Mouse (Mus musculus): ENCODE measurements around the gene Catip.
"Not testable (repeated sequence)": the region's sequence is repeated elsewhere in the genome, so short reads cannot be mapped to it uniquely, and the experiment has no call there.

Gene Catip

DNA sequence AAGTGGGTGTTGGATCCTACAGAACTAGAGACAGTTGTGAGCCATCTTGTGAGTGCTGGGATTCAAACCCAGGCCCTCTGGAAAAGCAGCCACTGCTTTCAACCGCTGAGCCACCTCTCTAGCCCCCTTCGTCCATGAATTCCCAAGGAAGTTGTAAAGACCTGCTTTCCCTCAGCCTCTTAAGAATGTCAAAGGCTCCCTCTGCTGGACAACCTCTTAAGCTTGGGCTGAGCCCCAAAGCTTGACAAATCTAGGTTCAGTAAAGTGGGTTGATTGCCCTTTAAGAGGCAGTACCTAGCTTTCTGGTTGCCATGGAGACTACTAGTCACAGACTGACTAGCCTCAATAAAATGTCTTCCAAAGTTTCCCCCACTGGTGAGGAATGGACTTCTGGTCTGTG is at the start of gene Catip:
Gene Catip (plus strand): TSS at position 297 of the 400 bp plus-strand sequence.
- in situ Hi-C loops (cut with MboI), result no loop called here

DNA sequence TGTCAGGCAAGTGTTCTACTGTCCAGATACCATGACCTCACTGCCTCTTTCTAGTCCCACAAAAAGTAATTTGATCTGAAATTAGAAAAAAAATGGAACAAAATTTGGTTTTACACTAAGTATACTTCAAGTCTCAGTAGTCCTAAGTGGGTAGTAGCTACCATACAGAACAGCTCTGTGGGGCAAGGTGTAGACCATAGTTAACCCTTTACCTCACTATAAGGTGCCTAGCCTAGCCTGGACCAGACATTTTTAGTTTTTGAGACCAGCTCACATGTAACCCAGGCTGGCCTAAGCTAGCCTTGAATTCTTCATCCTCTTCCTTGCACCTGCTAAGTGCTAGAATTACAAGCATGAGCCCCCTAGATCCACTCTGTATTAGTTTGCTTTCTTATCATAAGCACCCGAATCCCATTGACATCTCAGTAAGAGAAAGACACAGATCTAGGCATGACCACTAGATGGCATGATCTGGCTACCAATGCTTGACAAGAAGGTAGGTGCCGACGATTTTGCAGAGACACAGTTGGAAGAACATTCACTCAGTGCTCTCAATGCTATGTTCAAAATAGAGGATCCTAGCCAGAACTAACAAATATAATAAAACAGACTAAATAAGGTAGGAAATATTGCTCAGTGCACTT is 48.7 kb upstream of the Catip start:
- in situ Hi-C loops (cut with MboI), result loop anchor here (5.0 kb wide), 1 partner anchor 84 kb away; no protein-coding TSS in a partner anchor

DNA sequence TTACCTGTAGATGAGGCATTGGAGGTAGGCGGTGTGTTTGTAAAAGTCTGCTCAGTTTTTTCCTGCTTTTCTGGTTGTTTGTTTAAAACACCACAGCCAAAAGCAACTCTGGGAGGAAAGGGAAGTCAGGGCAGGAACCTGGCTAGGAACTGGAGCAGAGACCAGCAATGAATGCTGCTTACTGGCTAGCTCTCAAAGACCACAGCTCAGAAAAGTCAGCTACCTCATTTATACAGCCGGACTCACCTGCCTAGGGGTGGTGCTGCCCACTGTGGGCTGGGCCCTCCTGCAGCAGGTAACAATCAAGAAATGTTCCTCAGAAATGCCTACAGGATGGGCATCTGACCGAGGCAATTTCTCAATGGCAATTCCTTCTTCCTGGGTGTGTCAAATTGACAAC is 47.1 kb upstream of the Catip start:
- in situ Hi-C loops (cut with MboI), result loop anchor here (5.0 kb wide), 1 partner anchor 83 kb away; no protein-coding TSS in a partner anchor

DNA sequence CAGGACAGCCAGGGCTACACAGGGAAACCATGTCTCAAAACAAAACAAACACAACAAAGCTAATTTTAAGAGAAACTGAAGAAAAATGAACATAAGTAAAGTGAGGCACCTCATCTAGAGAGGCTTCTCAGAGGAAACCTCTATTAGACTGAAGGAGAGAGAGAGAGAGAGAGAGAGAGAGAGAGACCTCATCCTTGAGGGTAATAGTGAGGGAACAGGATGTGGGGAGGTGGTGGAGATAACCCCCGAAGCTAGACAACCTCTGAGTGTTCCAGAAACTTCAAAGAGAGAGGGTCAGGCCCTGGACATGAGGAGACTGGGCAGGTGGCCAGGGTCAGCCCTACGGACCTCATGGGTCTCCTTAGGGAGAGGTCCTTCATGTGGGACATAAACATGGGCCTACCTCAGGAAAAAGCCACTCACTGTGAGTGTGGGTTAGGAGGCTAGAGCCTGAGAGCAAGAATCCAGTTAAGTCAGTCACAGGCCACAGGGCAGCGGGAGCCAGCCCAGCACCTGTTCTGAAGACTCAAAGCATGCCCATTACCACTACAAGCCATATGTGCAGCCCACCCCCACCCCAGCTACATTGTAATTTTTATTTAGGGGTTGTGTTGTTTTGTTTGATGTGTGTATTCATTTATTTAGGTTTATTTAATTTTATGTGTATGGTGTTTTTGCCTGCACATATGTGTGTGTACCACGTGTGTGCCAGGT is 45.6 kb upstream of the Catip start:
- in situ Hi-C loops (cut with MboI), result no loop called here

DNA sequence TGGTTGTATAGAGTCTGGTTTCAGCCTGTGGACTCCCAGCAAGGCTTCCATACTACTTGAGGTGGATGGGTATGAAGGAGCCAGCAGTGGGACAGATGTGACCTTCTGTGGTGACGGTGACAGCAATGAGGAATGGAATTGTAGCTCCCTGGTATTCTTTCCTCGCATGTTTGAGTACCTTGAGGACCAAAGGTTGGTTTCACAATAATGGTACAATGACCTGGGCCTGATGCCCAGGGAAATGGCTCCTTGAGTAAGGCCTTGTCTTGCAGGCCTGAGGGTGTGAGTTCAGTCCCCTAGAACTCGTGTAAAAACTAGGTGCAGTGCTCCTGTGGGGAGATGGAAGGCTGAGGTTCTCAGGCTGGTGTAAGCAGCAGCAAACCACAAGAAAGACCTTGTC is 43.2 kb upstream of the Catip start:
- in situ Hi-C loops (cut with MboI), result no loop called here

DNA sequence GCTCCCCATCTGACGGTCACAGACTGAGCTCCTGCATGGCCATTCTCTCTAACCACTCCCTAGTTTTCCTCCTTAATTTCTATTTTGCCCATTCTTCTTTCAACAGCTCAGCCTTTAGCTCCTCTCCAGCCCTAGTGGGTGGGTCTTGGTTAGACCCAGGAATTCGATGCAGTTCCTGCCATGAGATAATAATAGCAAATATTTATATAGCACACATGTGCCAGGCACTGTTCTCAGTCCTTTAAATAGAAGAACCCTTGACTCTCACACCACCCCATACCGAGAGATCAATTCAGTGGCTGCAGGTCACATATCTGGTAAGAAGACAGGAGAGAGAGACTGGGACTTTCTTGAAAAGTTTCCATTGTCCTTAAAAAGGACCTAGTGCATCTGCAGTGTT is 40.5 kb upstream of the Catip start:
- in situ Hi-C loops (cut with MboI), result no loop called here

DNA sequence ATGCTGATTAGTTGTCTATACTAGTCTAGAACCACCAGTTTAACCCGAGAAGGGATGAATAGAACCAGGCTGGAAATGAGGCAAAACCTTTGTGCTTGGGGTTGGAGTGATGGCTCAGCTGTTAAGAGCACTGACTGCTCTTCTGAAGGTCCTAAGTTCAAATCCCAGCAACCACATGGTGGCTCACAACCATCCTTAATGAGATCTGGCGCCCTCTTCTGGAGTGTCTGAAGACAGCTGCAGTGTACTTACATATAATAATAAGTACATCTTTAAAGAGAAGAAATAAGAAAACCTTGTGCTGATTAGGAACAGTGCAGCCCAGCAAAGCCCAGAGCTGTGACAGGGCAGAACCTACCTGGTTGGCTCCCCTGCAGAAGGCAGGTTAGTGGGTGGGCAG is 35.0 kb upstream of the Catip start:
- in situ Hi-C loops (cut with MboI), result not testable (repeated sequence)

DNA sequence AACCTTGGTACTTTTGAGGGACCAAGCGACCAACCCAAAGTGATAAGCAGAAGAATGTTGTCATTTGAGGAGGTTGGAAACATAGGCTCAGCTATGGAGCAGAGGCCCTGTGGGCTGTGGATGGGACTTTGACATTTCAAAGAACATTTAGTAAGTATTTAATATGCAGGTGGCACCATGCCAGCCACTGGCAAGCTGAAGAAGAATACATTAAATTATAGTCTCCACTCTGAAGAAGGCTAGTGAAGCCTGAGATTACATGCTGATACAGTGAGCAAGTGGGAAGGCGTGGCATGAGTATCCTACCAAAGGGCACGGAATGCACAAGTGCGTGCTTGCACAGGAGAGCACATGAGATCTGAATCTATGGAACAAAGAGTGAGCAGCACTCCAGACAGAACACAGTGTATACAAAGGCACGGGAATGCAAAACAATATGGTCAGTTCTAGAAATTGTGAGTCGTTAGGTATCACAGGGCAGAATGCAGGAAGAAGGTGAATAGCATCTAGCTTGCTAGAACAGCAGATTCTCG is 31.9 kb upstream of the Catip start:
- in situ Hi-C loops (cut with MboI), result no loop called here

DNA sequence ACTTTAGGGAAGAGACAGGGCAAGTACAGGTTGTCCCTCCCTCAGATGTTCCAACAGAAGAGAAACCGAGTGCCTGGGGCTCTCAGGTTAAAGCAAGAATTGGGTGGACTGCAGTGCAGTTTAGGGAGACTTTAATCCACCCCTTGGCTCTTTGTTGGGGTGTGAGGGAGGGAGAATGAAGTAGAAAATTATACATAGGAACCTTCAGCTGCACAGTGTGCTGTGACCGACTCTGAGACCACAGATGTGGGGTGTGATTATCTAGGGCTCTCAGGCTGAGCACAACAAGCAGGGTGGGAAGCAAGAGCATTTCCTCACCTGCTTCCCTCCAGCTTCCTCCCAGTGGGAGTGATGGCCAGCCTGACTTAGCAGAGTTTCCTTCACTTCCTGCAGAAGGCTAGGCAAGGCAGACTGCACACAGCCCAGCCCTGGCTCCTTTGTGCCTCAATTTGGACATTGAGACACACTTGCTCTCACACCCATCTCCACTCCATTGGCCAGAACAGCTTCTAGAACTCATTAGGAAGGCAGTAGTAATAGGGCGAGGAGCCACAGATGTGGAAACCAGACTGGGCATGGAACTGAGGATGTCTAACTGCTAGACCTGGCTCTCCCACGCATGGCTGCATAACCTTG is 30.7 kb upstream of the Catip start:
- in situ Hi-C loops (cut with MboI), result no loop called here

DNA sequence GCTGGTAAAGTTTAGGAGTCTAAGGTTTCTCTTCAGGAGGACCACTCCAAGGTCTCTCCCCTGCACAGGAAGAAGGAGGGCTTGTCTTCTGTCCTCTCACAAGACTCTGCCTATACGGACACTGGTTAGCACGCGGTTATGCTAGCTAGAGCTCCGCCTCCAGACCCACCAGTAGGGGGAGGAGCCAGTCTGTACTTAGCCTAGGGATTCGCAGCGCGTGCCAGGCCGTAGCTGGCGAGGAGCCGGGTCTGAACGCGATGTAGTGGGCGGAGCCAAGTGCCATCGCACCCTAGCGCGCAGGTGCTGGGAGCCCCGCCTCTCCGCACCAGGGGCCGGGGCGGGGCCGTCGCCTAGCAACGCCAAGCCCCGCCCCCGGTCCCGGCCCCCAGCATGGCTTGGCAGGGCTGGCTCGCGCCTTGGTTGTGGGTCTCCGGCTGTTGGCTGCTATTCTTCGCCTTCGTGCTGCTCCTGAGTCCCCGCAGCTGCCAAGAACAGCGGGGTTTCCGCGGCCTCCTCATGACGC is 29.6 kb upstream of the Catip start:
- in situ Hi-C loops (cut with MboI), result no loop called here

DNA sequence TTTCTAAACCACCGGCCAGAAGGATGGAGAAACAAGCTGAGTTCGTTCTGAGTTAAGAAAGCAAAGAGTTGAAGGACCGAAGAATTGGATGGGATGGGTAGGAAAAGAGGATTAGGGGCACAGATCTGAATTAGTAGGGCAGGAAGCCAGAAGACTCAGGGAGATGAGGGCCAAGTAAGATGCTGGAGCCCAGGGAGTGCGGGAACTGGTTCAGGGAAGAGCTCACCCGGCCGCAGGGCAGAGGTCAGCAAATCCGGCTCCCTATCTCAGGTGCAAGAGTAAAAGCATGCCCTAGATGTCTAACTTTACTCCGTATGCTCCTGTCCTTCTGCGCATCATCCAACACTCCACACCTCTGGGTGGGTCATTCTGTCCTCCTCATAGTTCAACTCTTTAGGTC is 29.0 kb upstream of the Catip start:
- in situ Hi-C loops (cut with MboI), result no loop called here

DNA sequence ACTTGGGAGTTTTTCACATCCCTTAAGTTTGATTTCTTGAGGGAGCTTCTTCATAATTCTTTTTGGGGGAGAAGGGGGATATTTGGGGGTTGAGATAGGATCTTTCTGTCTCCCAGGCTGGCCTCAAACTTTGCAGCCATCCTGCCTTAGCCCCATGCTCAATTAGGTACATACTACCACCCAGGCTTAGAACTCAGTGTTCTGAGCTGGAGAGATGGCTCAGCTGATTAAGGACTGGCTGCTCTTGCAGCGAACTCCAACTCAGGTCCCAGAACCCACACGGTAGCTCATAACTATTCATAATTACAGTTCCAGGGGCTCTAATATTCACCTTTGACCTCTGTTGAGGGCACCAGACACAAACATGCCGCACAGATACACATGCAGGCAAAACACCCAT is 27.3 kb upstream of the Catip start:
- in situ Hi-C loops (cut with MboI), result no loop called here

DNA sequence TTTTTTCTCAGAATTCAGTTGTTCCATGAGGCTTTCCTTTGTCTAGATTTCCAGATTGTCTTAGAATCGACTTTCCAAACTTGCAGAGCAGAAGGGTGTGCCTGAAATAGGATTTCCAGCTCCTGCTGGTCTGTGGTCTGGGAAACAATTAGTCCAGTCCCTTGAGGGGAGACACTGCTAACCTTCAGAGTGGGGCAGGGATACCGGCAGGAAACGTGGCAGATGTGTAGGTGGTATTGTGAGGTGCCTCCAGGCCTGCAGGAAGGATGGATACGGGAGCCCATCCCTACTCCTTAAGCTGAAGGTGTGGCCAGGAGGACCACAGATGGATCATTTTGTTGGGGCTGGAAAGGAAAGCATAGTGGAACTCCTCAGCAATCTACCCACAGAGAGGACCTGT is 26.9 kb upstream of the Catip start:
- in situ Hi-C loops (cut with MboI), result no loop called here

DNA sequence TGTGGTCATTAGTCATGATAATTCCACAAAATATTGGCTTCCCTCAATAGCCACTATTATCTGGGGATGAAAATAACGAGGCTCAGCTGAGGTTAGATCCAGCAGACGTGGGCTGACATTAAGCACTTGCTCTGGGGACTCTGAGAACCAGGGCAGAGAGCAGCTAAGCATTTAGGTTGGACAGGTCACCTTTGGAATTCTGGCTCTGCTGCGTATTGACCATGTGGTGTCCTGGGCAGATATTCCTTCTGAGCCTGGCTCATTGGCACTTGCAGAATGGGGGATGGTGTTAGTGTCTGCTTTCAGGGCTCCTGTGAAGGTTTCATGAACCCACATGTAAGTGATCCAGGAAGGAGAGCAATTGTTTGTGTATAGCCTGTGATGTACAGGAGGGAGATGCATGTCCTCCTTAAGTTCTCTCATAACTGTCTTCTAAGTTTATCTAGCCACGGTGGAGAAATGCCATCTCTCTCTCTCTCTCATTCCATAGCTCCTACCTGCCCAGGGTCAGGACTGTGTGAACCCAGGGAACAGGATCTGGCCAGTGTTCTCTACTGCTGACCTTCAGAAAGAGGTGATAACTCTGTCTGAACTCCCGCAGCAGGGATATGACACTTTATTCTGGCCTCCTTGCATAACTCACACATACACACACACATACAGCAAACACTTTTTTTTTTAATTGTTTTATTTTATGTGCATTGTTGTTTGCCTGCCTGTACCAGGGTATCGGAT is 26.3 kb upstream of the Catip start:
- in situ Hi-C loops (cut with MboI), result no loop called here

DNA sequence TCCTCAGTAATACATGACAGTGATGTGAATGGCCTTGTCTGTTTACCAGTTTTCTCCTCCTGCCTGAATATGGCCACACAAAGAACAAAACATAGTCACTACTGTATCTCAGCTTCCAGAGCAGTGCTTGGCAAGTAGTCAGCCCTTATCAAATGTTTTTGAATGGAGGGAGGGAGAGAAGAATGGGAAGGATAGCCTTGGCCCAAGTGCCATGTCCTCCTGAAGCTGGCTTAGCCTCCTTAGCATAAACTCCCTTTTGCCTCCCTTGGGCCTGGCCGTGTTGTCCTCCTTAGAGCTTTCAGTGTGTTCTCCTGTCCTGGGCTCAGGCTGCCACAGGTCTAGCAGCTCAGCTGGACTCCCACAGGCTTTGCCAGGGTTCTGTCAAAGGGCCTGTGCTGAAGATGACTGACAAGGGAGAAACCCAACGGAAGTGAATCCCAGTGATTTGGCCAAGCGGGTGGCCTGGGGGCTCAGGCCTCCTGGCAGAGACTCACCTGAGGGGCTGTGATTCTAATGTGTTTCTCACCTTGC is 24.6 kb upstream of the Catip start:
- in situ Hi-C loops (cut with MboI), result no loop called here

DNA sequence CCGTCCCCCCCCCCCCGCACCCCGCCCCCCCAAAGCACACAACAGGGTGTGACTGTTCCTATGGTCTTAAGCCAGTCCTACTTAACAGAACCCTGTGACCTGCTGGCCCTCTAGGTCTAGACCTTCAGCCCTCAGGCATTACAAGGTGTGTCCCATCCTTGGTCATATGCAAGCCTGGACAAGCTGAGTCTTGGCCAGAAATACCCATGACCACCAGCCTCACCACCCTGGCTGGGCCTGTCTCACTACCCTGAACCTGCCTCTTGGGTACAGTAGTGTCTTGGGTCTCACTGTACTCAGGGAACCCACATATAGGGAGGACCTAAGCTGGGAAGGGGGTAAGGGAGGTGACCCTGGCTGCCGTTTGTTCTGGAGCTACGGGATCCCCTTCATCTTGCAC is 23.9 kb upstream of the Catip start:
- in situ Hi-C loops (cut with MboI), result no loop called here

DNA sequence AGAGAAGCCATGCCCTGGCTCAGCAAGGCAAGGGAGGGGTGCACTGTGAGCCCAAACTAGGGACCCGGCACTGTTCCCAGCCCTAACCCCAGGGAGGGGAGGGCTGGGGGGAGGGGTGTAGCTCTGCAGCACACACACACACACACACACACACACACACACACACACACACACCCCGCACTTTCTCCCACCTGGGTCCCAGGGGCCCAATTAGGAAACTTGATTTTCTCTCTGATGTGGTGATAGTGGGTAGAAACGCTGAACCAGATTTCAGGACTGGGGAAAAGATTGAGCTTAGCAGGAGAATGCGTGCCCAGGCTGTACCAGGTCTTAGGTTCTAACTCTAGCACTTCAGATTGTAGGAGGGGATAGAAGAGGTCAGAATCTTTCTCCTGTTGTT is 23.3 kb upstream of the Catip start:
- in situ Hi-C loops (cut with MboI), result no loop called here

DNA sequence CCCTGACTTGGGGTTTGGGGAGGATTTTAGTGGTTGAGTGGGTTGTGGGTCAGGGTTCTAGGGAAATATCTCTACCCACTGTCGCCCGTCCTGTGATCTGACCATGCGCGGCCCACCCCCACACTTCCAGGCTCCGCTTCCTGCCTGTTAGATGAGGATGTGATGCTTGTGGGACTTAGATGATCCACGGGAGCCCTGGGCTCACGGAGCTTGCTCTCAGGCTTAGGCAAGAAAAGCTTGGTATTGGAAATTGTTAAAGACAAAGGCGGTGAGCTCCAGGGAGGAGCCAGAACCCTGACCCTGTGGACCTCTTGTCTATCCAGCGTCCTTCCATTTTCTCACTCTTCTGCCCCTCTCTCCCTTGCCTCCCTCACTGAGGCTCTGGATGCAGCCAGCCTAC is 22.0 kb upstream of the Catip start:
- in situ Hi-C loops (cut with MboI), result no loop called here

DNA sequence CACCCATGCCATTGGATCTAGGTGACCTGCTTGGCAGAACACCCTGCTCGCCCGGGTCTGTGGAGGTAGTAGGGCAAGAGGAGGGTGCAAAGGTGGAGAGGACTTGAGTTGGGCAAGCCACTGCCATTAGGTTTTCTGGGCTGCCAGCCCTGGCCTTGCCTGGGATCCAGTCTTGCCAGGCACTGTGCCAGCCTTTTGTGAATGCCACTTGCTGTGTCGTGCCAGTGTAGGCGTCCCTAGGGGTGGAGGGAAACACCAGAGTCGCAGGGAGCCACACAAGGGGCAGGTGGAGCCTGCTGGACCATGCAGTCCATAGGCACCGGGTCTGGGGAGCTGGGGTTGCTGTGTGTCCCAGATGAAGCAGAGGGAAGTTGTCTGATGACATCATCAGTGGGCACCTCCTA is 21.5 kb upstream of the Catip start:
- in situ Hi-C loops (cut with MboI), result no loop called here

DNA sequence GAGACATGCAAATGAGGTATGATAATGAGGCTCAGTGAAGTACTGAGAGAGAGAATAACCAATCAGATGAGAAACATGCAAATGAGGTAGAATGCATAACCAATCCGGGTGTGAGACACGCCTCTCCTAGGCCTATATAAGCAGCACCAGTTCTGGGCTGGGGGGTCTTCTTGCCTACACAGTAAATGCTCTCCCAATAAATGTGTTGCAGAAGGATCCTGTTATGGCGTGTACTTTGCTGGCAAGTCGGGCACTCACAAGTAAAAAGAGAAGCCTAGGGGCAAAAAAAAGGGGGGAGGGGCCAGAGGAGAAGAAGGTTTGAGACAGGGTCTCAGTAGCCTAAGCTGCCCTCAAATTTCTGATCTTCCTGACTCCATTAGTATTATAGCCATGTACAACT is 20.9 kb upstream of the Catip start:
- in situ Hi-C loops (cut with MboI), result not testable (repeated sequence)

DNA sequence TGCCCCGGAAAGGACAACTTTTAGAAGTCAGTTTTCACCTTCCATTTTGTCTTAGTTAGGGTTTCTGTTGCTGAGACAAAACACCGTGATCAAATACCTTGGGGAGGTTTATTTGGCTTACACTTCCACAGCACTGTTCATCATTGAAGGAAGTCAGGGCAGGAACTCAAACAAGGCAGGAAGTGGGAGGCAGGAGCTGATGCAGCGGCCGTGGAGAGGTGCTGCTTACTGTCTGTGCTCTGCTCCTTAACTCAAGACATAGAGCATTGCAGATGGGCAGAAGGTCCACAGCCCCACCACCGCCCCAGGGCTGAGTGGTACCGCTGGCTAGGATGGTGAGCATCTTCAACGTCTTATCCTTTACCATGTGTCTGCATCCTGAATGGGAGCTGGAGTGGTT is 20.0 kb upstream of the Catip start:
- in situ Hi-C loops (cut with MboI), result no loop called here

DNA sequence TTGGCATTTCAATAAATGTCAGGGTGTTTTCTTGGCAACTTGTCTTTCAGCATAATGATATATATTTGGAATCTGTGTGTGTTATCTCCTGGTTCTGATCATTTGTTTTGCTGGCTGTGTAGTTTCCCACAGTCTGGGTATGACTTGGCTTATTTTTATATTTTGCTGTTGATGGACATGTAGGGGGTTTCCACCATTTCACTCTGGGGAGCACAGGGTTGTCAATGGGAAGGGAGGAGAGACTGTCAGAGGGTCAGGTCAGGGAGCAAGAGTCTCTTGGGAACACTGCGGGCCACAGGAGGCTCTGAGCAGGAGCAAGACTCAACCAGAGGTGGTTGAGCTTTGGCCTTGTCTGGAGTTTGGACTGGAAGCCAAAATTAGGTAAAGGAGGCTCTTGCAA is 19.6 kb upstream of the Catip start:
- in situ Hi-C loops (cut with MboI), result no loop called here
